ENCODE assay signal across 8 mouse cellular contexts in genomic region chr15:12550376-12550775, GRCm38 (mm10).
DNase-seq lines count a peak whose midpoint lies in the region; ATAC-seq lines count a peak whose summit lies in the region.

No protein-coding gene starts in this region.

- no peak for ATAC-seq in neural tube, embryonic 12.5 days (ENCODE audit: low FRiP score, low read depth)
- no peak for ATAC-seq in heart, embryonic 13.5 days (ENCODE audit: extremely low read depth, insufficient number of reproducible peaks, low FRiP score, low TSS enrichment)

- H3K9ac ChIP-seq in neural tube, embryonic 12.5 days, result no peak overlapping the region
- H3K9ac ChIP-seq in heart, embryonic 13.5 days, result no peak overlapping the region

- H3K27me3 ChIP-seq in neural tube, embryonic 12.5 days (replicated peaks), result peaks cover 2% of the 10 kb centered on the region; the same call in 1 of the 2 replicates
- H3K27me3 ChIP-seq in heart, embryonic 13.5 days (replicated peaks), result no peaks in the 10 kb centered on the region

- H3K36me3 ChIP-seq in neural tube, embryonic 12.5 days, result no peaks in the 10 kb centered on the region
- H3K36me3 ChIP-seq in heart, embryonic 13.5 days, result no peaks in the 10 kb centered on the region

- no peak overlapping the region for H3K4me3 ChIP-seq in neural tube, embryonic 12.5 days
- H3K4me3 ChIP-seq in heart, embryonic 13.5 days, result peak overlapping the region; percentile 63

- H3K4me2 ChIP-seq in neural tube, embryonic 12.5 days (replicated peaks), result peak overlapping the region; percentile 98
- peak overlapping the region; percentile 93 for H3K4me2 ChIP-seq in heart, embryonic 13.5 days

- 34% methylated on average over 9 of the region's 9 CpGs for whole genome bisulfite sequencing in neural tube, embryonic 12.5 days
- 29% methylated on average over 9 of the region's 9 CpGs for WGBS in heart, embryonic 13.5 days

- no peak overlapping the region for H3K27ac ChIP-seq in neural tube, embryonic 12.5 days
- no peak overlapping the region for H3K27ac ChIP-seq in heart, embryonic 13.5 days (replicated peaks)

- peaks cover 17% of the 10 kb centered on the region for H3K4me1 ChIP-seq in neural tube, embryonic 12.5 days
- peaks cover 61% of the 10 kb centered on the region for H3K4me1 ChIP-seq in heart, embryonic 13.5 days

- H3K9me3 ChIP-seq in neural tube, embryonic 12.5 days, result no peaks in the 10 kb centered on the region
- no peaks in the 10 kb centered on the region for H3K9me3 ChIP-seq in heart, embryonic 13.5 days

- no peak for DNase-seq in neural tube, embryonic 10.5 days (ENCODE audit: extremely low spot score, low spot score)
- DNase-seq in kidney, postnatal 10 days, result peak; percentile 37
- DNase-seq in testis, postnatal 14 days (ENCODE audit: low spot score), result peak; percentile 27
- DNase-seq in cerebellum, adult 11-12 months, result no peak
- DNase-seq in thymus, postnatal 0 days (ENCODE audit: low spot score), result no peak
- no peak for DNase-seq in gastrocnemius, adult 8-10 months (ENCODE audit: low spot score in 2 of 2)

Comparison
In these comparisons a context has a peak if more than half of its experiments do, and no peak if none do; other contexts are left out.
1. DNase-seq: peak in kidney, postnatal 10 days (single experiment) and testis, postnatal 14 days (single experiment); none in neural tube, embryonic 10.5 days (single experiment), cerebellum, adult 11-12 months (single experiment), thymus, postnatal 0 days (single experiment) and gastrocnemius, adult 8-10 months (0 of 2).